Mouse (Mus musculus) left cerebral cortex, adult 18-20 months (tissue): ENCODE results near the gene Psmd5. TPM values are rescaled to one million over a fixed set of nuclear protein-coding genes. Genes with fewer than 3 reads are reported as not detected.
"Not testable (repeated sequence)": the region's sequence is repeated elsewhere in the genome, so short reads cannot be mapped to it uniquely, and the experiment has no call there.

Experiments used
- DNase-seq, 2 experiments: peaks; one replicate each; pipeline ENCODE4 v3.0.0; 2021 to 2022; ENCODE audit warnings: low spot score in 2 of 2, mixed read lengths in 1 of 2
- total RNA-seq, 2 experiments: library from RNA; stranded (reverse); gene quantifications; 2 replicates each; pipeline ENCODE4 v1.2.3; 2021

The Psmd5 gene
- total RNA-seq, 2 experiments from 2014 or later = 38.1 to 41.5 TPM

DNA sequence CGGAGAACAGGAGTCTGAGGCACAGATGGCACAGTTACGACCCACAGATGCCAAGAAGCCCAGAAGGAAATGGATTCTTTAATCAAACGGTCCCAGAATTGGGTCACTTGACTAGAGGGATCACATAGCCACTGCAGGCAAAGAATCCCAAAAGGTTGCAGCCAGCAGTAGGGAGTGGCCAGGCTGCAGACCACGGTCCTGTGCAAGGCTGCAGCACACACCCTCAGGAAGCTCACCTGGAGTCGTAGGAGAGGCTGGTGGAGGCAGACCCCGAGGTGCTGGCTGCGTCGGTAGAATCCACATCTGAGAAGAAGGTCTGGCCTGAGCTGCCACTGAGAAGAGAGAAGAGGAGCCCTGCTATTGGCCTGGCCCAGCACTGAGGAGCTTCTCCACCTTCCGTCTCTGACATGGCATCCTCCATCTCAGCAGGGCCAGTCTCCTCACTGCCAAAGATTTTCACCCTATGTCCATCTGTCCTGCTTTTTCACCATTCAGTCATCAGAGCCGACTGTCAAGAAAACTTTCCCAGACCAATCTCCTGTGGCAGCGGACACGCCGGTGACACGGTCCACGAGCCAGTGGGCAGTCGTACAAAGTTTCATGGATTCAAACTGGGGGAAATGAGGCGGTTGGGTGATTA is 22.2 kb upstream of the Psmd5 start:
- DNase-seq = no peak

DNA sequence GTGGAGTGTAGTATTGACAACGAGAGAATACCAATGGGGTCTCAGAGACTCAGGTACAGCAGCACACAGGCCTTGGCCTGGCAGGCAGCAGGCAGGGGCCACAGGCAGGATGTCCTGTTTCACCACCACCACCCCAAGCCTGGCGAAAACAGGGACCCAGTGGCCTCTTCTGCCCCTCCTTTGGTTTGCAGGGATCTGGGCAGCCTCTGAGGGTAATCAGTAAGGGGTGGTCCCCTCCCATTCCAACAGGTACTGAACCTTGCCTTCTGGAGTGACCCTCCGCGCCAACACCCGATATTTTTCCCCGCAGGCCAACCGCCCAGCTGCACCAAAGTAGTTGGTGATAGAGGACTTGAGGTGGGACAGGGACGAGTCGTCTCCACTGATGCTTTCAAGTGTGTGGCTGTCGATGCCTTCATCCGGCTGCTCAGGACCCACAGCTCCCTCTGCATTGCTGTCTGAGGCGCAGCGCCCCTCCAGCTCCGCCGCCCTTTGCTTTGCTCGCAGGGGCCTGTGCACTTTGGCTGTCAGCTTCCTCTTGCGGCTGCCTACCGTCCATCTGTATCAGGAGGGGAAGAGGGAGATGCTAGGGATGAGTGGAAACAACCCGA is 20.8 kb upstream of the Psmd5 start:
- DNase-seq = no peak

DNA sequence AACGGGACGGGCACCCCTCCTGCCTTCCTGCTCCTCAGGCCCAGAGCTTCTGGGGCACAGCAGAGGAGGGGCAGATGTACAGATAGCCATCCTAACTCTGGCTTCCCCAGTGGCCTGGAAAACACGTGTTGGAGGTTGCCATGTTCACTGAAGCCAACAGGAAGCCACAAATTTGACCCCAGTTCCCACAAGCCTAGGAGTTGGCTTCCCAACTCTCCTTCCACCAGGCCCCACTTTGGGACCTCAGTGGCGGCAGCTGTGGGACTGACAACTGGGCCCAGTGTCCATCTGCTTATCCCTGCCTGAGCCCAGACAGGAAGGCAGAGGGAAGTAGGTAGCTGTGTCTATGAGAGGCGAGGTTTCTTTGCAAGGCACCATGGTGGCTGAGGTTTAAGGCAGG is 19.2 kb upstream of the Psmd5 start:
- no peak for DNase-seq

DNA sequence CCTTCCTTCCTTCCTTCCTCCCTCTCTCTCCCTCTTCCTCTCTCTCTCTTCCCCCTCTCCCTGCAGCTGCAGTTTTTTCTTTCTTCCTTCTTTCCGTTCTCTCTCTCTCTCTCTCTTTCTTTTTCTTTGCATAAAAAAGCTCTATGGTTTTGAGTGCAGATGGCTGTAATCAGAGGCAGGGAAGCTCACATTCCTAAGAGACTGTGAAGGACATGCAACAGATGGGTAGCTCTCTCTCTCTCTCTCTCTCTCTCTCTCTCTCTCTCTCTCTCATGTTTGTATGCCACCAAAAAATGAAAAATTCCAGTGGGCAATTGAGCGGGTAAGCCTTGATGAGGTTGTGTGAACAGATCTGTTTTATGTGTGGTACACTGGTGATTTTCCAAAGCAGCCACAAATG is 9.4 kb upstream of the Psmd5 start:
- no peak for DNase-seq

DNA sequence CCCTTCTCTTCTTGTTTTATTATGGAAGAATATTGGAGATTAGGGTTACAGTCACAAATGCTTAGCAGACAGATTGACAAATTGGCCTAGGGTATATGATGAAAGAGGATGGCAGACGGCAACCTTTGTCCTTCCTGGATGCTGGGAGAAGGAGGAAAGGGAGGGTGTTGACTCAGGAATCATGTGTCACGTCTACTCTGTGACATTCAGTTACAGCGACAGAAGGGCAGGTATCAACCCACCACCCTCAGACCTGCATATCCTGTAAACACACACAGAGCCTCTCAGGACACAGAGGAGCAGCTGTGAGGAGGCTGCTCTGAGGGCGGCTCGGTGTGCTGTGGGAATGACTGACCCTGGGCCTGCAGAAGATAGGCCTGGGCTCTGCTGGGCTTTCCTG is 8.4 kb upstream of the Psmd5 start:
- no peak for DNase-seq

DNA sequence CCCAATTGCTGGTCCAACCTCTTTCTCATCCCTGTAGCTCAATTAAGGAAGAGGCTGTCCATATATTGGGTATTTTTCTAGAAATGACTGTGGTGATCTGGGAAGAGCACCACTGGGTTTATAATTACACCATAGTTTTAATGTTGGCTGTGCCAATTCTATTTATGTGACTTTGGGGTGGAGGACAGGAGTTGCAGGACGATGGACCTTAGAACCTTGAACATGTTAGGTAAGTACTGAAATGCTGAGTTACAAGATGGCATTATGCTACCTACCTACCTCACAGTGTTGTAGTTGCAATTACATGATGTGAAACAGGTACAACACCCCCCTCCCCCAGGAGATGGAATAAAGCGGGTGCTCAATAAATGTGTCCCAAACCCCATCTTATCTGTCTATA is 8.0 kb upstream of the Psmd5 start:
- DNase-seq = no peak

DNA sequence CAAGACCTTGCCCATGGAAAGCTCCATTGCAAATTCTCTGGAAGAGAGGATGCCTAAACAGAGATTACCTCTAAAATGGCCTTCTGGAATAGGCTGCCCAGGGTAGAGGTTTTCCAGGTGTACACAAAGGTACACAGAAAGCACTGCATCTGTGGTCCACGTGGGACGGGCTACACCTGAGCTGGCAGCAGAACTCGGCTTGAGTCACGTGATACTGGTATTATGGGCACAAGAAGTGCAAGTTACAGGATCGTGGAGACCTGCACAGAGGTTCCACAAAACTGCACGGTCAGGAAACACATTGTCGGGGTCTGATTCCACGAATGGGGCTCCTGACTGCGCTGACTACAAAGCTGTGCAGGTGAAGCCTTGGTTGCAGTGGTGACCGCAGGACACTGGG is 5.3 kb upstream of the Psmd5 start:
- DNase-seq = no peak

DNA sequence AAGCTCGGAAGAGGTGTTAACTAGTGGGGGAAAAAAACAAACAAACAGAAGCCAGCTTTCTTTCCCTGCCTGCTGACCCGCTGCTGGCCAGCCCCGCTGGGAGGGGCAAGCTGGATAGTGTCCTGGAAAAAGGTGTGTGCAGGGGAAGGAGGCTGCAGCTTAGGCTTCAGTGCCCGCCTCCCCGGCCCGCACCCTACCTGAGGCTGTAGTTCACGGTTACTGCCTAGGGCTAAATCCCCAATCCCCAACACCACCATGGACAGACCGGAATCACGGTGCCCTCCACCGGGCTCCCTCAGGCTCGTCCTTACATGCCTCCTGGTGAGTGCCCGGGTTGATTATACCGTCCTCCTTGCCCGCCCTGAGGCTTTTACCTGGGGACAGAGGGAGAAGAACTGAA is 497 bp downstream of the Psmd5 start, which contains the start of gene Cutal:
Gene Cutal, plus strand, starts transcription at position 126 of the 400 bp plus-strand sequence.
- DNase-seq = no peak

DNA sequence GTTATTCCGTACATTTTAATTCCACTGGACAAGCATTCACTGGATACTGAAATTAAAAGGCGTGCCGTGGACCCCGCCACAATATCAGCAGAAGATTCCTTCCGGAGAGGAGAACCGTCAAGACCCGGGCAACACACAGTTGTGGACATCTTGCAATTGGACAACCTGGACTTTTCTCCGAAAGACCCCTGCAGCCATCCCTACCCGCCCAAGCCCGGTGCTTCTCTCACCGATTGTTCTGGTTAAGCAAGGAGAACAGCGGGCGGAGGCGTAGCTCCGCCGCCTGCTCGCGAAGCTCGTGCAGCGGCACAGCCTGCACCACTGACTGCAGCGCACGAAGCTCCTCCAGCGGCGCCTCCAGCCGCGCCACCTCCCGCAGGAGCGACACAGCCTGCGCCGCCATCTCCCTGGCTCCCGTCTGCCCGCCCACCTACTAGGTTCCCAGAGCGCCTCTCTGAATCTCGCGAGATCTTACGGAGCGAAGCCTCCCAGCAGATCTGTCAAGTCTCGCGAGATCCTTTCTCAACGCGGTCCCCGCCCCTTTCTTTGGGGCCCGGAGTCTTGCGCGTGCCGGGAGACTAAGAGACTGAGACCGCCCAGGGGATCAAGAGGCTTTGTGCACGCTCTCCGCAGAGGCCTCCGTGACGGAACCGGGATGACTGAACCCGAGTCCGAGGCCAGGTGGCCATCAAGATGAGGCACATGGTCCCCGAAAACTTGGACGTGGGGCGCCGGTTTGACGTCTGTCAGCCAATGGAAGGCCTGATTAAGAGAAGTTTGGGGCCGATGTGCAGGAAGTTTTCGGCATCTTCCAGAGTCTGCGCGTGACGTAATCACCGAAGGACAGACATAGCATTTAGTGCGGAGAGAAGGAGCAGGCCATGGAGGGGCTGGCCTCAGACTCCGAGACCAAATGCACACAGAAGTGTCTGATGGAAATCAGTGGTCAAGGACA is 4.0 kb downstream of the Psmd5 start:
- DNase-seq = peak; percentile 87 to 91

DNA sequence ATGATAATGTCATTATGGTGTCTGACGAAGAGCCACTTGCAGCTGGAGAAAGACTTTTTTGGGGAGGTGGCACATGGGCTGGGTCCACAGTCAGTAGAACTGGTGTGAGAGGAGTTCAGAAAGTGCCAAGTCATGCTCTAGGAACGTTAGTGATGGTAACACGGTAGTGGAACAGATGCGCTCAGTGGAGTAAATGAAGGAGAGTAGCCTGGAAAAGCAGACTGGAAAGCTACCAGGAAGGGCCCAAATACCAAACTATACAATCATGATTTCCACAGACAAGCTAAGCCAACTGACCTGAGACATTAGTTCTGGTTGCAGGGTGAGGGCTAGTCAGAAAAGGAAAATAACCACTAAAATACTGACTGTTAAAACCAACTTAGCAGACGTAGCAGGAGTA is 5.1 kb downstream of the Psmd5 start:
- DNase-seq = no peak

DNA sequence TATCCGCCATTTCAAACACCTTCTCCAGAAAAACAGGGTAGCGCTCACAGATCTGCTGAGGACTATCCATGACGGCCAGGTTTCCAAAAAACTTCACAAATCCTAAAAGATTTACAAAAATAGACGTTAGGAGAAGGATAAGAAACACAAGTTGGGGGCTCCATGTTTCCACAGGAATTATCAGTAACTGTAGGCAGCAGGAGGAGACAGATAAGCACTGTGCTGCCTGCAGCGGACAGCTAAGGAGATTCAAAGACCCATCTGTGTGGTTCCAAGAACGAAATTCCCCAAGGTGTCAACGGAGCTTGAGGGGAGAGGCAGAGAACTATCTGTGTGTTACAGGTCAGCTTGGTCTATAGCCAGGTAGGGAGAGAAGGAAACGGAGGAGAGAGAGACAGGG is 17.0 kb downstream of the Psmd5 start:
- DNase-seq = no peak

DNA sequence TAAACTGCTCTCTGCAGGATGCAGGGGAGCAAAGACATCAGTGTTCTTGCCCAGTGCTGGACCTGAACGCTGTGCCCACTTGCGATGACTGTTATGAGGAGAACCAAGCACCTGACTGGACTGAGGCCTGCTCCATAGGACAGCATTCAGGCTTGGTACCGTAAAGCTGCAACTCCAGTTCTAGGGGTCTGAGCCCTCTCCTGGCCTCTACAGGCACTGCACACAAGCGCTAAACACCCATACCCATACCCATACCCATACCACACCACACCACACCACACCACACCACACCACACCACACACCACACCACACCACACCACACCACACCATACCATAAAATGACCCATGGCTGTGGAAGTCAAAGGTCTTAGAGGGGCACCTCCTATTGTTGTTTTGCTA is 19.5 kb downstream of the Psmd5 start:
- DNase-seq = no peak

DNA sequence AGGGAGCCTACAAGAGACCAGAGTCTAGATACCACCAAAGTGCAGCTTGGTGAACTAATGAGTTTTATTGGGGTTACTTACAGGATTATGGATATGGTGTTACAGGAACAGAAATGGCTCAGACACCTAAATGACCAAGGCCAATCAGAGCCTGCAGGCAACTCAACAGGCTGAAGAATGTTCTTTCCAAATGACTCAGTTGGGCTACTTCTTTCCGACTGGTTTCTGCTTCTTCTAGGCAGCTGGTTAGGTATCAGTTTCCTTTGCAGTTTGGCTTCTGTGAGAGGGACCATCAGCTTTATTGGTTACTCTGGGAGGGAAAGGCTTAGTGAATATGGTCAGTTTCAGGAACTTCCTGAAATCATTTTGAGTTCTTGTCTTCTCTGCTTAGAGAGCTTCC is 27.1 kb downstream of the Psmd5 start:
- DNase-seq = no peak

DNA sequence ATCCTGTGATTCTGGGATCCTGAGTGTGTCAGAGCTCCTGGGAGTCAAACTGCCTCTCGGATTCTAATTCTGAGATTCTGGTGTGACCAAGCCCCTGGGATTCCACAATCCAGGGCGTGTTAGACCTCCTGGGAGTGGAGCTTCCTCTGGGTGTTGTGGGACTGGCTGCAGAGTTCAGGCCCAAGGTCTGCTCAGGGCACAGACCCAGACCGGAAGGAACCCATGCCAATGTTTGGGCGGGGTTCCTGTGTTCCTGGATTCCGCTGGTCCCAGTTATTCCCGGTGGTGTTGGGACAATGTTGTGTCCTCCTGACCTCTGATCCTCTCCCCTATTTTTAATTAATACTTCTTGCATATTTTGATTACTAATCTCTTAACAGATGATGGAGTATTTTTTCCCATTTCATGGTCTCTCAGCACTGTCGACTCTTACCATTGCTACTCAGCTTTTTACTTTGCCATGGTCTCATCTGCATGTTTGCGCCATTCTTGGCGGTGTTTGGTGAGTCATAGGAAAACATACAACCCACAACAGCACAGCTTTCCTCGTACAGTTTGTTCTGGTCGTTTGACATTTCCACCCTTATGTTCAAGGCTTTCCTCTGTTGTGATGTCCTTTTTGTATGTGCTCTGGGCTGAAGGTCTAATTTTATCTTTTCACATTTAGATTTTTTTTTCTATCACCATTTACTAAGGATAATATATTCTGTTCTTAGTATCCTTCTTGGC is 31.4 kb downstream of the Psmd5 start:
- DNase-seq = peak; percentile 18

DNA sequence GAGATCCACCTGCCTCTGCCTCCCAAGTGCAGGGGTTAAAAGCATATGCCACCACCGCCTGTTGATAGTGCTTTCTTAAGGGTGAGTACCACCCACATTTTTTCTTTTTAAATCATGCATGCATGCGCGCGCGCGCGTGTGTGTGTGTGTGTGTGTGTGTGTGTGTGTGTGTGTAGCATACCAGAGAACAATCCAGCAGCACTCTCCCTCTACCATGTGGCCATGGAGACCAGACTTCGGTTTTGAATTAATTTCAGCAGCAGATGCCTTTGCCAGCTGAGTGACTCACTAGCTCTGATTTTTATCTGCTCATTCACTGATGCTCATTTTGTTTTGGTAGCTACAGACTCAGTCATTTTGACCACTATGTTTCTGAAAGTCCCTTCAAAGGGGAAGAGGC is 33.1 kb downstream of the Psmd5 start:
- peak; percentile 34 to 50 for DNase-seq

DNA sequence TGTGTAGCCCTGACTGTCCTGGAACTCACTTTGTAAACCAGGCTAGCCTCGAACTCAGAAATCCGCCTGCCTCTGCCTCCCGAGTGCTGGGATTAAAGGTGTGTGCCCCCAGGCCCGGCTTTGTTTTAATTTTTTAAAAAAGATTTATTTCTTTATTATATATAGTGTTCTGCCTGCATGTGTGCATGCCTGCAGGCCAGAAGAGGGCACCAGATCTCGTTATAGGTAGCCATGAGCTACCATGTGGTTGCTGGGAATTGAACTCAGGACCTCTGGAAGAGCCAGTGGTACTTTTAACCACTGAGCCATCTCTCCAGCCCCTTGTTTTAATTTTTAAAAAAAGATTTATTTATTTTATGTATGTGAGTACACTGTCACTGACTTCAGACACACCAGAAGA is 34.6 kb downstream of the Psmd5 start:
- DNase-seq = not testable (repeated sequence)

DNA sequence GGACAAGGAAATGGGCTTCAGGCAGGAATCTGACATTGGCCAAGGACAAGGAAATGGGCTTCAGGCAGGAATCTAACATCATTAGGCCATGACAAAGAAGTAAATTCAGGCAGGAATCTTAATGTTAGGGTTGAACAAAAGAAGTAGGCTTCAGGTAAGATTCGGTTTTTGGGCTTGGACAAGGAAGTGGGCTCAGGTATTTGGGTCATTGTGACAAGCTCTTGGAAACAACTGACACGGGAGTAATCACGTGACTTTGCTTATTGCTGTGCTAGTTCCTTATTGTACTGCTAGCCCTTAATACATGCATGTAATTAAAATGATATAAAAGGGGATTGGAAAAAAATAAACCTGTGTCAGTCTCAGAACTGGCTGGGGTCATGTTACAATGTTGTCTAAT is 39.1 kb downstream of the Psmd5 start:
- DNase-seq = no peak

DNA sequence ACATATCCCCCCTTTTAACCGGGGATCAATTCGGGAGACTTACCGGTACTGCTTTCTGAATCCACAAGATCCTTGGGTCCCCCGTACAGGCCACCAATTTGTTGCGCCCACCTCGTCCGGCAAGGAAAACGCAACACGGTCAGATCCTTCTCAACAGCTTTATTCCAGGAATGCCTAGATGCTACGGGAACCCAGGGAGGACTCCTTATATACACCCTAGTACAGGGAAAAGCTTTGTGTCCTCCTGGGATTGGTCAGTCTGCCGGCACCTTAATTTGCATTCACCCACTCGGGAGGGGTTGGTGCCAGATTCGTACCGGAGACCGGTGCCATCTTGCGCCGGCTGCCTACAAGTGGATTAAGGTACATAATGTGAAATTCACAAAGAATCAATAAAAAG is 41.1 kb downstream of the Psmd5 start:
- no peak for DNase-seq

DNA sequence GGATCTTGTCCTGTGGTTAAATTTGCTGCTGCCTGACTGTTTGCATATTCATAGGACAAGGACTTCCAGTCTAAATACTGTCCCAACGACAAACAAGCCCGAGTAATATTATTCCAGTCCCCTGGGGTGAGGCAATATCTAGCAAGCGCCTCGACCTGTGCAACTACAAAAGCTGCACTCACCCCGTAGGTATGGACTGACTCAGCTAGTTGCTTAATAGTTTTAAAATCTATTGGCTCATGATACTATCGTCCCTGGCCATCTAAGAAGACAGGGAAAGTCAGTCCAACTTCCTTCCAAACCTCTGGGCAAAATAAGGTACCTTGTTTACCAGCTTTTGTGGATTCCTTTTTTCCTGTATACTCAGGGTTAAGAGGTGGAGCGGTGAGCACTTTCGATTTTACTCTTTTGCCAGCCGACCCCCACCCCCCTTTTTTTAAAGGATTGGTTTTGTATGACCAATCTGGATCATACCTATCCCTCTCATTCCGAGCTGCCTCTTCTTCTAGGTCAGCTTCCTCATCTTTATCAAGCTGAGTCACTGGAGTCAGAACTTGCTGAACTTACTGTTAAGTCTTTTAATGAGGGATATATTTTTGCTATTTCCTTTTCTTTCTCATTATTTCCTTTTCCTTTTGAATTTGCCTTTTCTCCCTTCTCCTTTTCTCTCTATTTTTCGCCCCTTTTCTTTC is 41.9 kb downstream of the Psmd5 start, which contains the start of gene Gm34653:
Gene Gm34653, plus strand, starts transcription at position 242 of the 692 bp plus-strand sequence.
- not testable (repeated sequence) for DNase-seq

DNA sequence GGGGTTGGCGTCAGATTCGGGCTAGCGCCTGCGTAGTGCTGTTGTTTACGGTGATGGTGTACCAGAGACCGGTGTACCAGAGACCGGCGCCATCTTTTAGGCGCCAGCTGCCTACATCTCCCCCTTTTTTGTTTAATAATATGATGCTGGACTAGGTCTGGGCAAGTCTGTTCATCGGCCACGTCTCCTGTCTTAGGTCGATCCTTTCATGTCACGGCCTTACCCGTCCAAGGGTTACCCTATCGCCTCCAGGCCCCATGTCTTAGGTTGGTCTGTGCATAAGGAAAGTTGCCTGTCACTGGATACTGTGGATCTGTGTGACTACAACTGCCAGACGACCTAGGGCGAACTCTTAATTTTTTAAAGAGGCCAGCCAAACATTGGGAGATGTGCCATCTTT is 44.7 kb downstream of the Psmd5 start:
- not testable (repeated sequence) for DNase-seq

DNA sequence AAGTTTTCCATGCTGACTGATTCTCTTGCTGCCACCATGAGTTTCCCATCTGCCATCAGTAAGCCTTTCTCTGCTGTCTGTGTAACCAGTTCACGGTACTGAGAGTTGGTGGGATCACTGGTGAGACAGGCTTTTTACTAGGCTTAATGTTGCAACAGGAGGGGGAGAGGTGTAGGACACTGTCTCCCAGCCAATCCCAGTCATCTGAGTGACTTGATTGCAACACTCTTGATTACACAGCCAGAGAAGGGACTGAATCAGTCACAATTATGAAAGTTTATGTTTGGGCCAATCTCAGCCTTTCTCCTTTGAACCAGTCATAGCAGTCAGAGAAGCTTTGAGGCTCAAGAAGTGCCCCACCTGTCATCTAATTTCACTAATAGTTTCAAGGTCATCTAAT is 46.7 kb downstream of the Psmd5 start:
- no peak for DNase-seq
